ENCODE assay signal across 17 mouse cellular contexts in genomic region chr14:20432420-20432819, GRCm38 (mm10). TPM values are rescaled to one million over a fixed set of nuclear protein-coding genes. Genes with fewer than 3 reads are reported as not detected.
"Had no signal": no experiment of that assay in that cellular context is flagged by ENCODE, and none has a peak within 500 bp of the region (broad histone marks: within the 10 kb centered on the region; RNA-seq: fewer than 3 reads in every experiment).

No protein-coding gene starts in this region.

- H3K4me3 ChIP-seq: layer of hippocampus, adult 2 months; limb, embryonic 10.5 days; liver, embryonic 15.5 days; midbrain, embryonic 10.5 days; neural tube, embryonic 12.5 days; stomach, embryonic 15.5 days had no signal

- H3K36me3 ChIP-seq: limb, embryonic 10.5 days; liver, embryonic 15.5 days; midbrain, embryonic 10.5 days; neural tube, embryonic 12.5 days; stomach, embryonic 15.5 days had no signal

- DNase-seq: kidney, postnatal 10 days; kidney, postnatal 4 days; lung, embryonic 14.5 days; lung, postnatal 10 days; lung, postnatal 4 days; midbrain, embryonic 14.5 days; spleen, adult 18-20 months; thymus, postnatal 36 days had no signal

- H3K4me2 ChIP-seq: liver, embryonic 11.5 days; liver, embryonic 15.5 days; lung, embryonic 14.5 days; neural tube, embryonic 12.5 days; stomach, embryonic 15.5 days had no signal

- H3K27me3 ChIP-seq: liver, embryonic 15.5 days; neural tube, embryonic 12.5 days; stomach, embryonic 15.5 days had no signal

RNA-seq across cellular contexts. Expression of gene Cfap70, which starts 19.6 kb away (rescaled TPM):
- total RNA-seq: megakaryocyte, adult 5-6 weeks; neutrophil, adult 5-6 weeks had no signal
- polyA plus RNA-seq: liver, embryonic 11.5 days; liver, embryonic 15.5 days had no signal
